Mouse (Mus musculus): ENCODE measurements around the gene Ddx54.

The Ddx54 gene

DNA sequence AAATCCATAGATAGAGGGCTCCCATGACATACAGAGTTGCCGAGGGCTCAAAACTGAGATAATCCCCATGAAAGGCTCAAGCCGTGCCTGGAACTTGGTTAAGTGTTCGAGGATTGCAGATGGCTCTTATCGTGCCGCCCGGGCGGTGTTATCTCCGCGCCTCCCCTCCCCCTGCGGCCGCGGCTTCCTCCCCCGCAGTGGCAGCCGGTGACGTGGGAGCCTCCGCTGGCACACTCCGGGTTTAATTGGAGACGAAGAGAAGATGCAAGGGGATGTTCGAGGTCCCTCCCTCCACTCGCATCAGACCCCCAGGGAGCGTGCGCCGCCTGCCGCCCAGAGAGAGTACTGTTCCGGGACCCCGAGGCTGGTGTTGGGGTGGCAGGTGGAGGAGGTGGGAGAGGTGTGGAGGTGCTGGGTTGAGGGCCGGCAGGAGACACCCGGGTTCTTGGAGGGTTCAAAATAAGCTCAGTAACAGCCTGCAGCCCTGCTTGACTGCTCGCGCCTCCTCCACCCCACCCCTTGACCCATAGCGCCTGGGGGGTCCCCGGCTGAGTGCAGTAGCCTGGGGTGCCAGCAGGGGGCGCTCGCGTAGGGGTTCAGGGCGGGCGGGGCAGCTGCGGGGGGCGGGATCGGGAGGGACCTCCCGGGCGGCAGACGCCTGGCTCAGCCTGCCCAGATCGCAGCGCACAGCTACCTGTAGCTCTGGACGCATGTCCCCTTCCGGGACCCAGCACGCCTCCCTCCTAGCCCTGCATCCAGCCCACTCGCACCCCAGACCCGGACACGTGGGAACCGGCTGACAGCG is 36.2 kb downstream of the Ddx54 start, which contains the start of gene Rasal1:
Gene Rasal1, plus strand, starts transcription at position 244 of the 805 bp plus-strand sequence.
- peak; percentile 40 for DNase-seq

DNA sequence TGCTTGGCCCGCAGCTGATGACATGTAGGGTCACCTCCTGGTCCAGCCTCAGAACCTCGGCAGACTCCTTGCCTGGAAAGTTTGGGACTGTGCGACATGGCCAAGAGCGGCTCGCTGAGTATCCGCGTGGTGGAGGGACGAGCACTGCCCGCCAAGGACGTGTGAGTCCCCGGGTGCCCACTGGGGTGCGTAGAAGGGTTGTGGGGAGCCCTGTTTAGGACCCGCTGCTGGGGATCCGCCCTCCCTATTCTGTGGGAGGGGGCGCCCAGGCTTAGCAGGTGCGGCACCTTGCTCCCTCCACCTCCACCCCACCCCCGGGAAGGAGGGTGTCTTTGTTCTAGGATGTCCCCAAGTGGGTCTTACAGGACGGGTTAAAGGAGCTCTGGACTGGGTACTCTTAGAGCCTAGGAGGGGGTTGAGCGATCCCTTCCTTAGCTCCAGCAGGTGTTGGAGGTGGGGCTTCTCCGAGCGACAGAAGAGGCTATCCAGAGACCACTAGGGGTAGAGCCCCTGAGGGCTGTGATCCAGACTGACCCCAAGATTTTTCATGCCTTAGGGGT is 36.9 kb downstream of the Ddx54 start:
- no peak for DNase-seq

DNA sequence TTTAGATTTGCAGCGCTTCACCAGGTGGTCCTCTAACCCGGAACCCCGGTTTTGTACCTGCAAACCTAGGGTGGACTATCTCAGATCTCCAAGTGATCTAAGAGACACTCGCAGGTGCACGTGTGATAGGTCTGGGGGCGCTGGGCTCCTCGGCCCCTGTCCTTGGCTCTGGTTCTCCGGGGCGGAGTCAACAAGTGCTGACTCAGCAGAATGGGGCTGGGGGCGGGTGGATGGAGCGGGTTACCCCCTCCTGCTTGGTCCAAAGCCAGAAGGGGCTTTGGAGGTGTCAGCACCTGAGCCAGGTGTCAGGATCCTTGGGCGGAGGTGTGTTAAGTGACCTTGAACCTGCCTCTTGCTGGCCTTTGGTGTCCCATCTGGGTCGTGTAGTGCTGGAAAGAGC is 37.4 kb downstream of the Ddx54 start:
- DNase-seq = no peak

DNA sequence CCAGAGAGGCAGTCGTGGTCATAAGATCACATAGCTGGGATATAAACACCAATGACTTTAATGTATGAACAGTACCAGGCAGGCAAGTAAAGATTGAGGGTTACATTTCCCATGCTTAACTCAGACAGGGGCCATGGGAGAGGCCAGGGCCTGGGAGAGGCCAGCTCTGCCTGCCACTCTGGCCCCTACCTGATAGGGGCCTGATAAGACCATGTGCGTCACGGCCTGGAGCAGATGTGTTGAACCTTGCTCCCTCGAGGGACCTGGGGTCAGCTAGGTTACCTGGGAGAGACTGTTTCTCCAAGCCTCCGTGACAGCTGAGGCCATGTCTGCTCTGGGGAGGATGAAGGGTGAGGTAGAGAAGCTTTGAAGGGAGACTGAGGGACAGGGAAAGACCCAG is 38.7 kb downstream of the Ddx54 start:
- no peak for DNase-seq

DNA sequence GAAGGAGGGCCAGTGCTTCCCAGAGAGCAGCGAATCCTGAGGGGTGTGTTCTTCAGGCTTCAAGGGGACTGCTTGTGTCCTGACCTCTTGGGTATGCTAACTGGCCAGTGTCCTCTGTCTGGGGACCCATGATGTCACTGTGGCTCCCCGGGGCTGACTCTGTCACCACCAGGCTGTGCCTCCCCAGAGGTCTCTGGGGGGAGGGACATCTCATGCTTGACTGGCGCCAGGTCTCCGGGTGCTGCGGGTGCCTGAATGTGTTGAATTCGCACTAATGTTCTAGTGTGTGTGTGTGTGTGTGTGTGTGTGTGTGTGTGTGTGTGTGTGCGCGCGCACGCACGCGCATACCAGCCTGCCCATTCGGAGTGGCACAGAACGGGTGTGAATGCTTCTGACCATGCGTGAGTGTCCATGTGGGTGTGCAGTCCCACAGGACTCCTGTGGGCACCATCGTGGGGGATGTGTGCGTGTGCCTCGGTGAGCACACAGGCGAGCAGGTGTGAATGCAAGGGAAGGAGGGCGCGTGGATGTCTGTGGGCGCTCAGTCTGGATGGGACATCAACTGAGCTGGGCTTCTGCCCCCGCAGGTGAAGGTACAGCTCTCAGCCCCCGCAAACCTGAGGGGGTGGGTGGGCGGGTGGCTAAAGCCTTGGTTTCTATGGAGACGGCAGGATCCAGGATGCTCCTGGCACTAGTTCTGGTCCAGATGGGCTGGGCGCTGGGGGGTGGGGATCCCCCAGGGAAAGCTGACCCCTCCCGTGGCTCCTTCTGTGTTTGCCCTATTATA is 40.6 kb downstream of the Ddx54 start:
- DNase-seq = no peak

DNA sequence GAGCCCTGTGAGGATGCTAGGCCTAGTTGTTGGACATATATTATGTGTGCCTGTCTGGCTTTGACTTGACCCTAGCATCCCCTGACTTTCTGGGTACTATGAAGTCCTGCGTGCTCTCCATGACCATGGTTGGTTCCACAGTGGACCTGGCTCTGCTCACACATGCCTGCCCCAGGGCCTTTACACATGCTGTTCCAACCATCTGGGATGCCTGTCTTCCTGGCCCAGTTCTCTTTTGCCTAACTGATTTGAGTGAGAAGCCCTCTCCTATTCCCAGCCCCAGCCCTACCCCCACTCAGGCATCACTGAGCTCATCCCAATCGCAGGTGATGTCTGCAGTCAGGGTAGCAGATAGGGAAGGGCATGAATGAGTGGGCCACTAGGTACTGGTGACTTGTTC is 41.3 kb downstream of the Ddx54 start:
- DNase-seq = no peak

DNA sequence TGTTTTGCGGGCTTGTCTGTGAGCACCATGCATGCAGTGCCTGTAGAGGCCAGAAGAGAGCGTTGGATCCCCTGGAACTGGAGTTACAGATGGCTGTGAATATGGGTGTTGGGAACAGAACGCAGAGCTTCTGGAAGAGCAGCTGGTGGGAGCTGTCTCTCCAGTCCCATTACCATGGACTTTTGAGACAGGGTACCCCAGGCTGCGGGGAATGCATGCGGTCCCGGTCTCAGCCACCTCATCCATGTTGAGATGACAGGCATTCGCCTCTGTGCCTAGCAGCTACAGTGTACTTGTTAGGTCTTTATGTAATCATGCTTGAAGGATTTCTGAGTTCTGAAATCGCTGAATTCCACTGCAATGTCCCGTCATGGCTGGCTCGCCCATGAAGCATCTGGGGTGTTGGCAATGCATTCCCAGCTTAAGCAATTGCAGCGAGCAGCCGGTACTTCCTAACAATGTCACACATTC is 43.8 kb downstream of the Ddx54 start:
- DNase-seq = peak; percentile 18

DNA sequence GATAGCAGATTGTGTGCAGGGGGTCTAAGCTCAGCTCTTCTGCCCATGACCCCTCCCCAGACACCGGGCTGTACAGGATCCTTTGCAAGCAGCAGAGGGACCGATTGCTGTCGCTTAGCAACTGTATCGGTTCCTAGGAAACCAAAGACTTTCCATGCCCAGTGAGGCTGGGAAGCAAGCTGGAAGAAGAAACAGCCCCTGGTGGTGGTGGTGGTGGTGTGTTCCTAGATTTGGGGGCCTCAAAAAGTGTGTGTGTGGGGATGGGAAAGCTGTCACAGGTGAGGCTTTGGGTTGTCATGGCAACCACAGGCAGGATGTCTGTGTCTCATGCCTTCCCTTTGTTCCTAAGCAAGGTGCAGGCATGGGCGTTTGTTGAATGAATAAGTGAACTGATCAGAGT is 48.3 kb downstream of the Ddx54 start:
- no peak for DNase-seq

DNA sequence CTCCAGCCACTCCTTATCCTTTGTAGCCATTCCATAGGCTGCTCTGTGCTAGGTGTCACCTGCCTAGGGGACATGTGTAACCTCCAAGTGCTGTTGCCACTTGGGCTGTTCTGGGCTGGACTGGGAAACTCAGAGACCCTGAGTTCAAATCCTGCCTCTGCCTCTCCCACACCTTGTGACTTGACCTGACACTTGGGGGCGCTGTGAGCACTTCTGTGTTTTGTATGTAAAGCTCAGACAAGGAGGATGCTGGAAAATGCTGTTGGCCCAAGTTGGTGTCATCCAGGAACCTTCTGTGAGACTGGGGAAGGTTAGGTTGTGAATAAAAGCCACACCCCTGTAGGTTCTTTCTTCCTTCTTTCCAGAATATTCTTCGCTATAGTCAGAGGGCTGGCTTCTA is 52.3 kb downstream of the Ddx54 start:
- no peak for DNase-seq

DNA sequence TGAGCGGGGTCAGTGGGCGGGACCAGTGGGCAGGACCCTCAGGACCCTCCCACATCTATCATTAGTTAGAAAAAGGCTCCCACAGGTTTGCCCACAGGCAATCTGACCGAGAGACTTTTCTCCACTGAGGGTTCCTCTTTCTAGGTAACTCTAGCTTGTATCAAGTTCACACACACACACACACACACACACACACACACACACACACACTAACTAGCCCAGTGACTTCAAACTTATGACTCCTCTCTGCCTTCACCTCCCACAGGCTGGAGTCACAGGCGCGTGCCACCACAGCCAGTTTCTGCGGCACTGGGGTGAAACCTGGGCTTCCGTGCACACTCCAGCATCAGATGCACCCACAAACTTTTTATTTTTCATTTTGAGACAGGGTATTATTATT is 56.2 kb downstream of the Ddx54 start:
- no peak for DNase-seq

DNA sequence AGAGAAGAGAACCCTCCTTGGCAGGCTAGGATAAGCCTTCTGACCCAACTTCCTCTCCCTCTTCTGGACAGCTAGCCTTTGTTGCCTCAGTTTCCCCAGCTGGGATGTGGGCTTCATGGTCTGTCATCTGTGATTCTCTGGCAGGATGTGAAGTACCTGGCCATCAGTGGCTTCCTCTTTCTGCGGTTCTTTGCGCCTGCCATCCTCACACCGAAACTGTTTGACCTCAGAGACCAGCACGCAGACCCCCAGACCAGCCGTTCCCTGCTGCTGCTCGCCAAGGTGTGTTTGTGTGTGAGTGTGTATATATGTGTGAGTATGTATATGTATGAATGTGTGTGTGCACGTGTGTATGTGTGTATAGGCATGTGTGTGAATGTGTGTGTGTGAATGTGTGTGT is 57.6 kb downstream of the Ddx54 start:
- no peak for DNase-seq

DNA sequence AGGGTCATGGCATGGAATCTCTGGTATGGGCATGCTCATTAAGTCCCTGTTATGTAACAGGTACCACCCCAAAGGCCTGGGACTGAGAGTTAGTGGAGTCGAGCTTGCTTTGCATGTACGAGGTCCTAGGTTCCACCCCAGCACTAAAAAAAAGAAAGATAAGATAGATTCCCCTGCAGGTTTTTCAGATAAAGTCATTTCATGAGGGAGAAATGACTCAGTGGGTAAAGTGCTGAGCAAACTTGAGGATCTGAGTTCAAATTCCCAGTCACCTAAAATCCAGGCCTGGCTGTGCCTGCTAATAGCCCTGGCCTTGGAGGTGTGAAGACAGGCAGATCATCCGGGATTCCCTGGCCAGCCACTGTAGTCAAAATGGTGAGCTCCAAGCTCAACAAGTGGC is 59.3 kb downstream of the Ddx54 start:
- no peak for DNase-seq

DNA sequence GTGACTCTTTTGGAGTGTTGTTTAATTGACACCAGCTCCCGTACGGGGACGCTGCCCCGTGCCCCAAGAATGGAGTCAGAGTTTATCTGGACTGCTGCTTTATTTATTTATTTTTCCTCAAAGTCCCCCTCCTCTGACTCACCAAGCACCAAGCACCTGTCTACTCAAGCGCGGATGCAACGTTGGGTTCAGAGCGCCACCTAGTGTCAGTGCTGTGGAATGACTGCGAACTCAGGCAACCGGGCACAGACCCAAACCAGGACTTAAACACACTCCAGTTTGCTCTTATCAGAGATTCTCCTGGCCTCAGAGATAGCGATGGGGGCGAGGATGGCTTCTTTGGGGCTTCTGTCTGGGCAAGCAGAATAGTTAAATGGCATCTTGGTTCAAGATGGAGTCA is 61.1 kb downstream of the Ddx54 start:
- DNase-seq = peak; percentile 66

DNA sequence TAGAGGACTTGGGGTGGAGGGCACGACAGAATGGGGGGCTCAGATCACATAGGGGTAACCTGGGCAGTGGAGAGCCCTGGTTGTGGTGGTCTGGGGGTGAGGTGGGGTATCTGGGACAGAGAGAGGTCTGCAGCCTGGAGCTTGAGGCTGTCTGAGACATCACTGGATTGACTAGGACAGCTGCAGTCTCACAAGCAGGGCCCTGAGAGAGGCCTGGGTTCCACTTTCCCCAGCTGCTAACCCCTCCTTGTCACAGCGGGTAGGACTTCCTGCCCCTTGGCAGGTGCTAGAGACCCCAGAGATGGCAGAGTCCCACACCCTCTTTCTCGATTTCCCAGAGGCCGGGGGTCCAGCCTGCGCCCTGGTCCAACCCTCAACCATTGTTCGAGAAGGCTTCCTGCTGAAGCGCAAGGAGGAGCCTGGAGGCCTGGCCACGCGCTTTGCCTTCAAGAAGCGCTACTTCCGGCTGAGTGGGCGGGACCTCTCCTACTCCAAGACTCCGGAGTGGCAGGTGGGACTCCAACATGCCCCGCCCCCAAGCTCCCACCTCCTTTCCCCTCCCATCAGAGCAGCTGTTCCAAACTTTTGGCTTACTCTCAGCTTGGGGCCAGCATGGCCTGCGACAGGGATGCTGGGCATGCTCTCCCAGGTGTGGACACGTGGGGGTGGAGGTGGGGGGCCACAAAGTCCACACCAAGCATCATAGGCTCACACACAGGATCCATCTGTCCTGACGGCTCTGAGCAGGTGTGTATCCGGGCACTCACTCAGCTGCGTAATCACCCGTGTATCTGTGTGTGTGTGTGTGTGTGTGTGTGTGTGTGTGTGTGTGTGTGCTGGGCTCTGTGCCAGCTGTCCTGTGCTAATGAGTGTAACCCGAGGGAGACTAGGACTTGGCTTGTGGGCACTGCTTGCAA is 61.9 kb downstream of the Ddx54 start:
- DNase-seq = no peak

DNA sequence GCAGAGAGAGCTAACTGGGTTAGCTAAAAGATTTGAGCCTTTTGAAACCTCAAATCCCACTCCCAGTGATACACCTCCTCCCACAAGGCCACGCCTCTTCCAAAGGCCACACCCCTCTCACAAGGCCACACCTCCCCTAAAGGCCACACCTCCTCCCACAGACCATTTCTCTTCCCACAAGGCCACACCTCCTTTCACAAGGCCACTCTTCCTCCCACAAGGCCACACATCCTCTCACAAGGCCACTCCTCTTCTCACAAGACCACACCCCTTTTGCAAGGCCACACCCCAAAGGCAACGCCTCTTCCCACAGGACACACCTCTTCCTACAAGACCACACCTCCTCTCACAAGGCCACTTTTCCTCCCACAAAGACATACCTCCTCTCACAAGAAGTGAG is 65.0 kb downstream of the Ddx54 start:
- DNase-seq = no peak

All from lung, postnatal 14 days (tissue).